Mouse (Mus musculus) embryo, embryonic 11 days (tissue): ENCODE measurements around the gene Tnni1.

ENCODE experiments used
- DNase-seq: peaks from one replicate; pipeline ENCODE4 v3.0.0-alpha.2; 2015

Tnni1 gene

DNA sequence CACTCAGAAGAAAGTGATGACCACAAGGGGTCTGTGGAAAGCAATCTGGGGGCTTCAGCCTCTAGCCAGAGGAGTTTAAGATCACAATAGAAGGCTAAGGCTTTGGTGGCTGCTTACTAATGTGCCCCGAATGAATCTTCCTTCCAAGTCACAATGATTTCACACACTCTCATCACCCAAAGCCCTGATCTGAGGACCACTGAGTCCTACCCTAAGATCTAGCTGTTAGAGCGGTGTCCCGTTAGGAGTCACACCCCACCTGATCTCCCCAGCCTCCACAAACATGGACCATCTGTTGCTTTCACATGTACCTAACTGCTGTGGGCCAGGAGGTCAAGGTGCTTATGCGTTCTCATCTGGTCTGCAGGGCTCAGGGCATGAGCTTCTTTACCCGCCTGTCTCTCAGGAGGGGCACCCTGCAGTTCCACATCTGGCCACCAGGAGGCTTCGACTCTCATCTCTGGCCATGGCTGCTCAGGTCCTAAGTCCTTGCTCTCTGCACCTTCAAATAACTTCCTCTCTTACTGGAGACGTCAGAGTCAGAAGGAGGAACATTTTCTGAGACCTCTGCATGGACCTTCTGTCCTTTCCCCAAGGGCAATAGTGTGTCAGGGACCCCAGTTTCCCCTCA lies 31.9 kb downstream of the Tnni1 start:
- DNase-seq, result peak; percentile 84

- DNase-seq, result no peak
Measured at GRCm38 (mm10) chr1:135812205-135812604, 33.0 kb downstream of the Tnni1 start.

DNA sequence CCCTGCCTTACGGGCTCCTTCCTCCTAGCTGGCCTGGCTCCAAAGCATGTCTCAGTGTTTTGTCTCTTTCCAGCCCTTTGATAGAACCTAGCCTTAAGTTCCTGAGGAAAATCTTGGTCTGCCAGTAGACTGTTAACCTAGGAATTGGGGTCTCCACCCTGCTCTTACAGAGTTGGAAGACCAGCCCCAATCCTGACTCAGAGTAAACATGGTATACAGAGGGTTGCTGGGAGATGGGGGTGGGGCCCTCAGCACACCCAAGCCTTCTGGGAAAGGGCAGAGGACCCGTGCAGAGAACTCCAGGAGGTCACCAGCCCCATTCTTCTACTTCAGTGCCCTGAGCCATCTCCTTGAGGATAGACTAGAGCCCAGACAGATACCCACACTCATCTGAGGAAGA lies 33.4 kb downstream of the Tnni1 start:
- DNase-seq, result no peak

- DNase-seq, result no peak
Measured at GRCm38 (mm10) chr1:135813071-135813470, 33.8 kb downstream of the Tnni1 start.

DNA sequence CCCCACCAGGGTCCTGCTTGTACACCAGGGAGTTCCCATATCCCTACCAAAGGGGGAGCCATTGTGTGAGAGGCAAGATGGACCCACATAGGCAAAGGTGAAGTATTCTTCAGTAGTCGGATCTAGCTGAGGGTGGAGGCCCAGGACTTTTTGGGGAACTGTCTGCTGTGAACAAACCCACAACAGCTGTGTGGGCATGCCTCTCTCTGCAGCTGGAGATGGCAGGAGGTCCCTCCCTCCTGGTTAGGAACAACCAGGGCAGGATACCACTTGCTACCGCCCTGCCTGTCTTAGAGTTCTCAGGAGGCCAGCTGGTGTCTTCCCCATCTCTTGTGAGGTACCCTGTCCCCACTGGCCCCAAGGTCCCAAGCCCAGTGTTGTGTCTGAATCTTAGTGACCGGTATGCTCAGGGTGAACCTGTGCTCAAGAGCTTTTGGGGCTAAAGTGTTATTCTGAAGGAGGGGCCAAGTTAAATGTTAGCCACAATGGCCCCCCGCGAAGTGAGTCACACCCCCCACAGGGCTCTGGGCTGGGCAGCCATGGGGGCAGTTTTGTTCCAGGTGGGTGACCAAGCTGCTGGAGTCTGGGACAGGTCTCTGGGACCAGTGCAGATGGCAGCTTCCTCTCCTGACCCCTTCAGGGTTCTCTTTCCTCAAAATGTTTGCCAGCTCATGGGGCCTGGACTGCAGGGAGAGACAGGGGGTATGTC lies 34.6 kb downstream of the Tnni1 start:
- no peak for DNase-seq

- no peak for DNase-seq
Measured at GRCm38 (mm10) chr1:135814531-135814930, 35.3 kb downstream of the Tnni1 start.

GRCm38 (mm10) chr1:135817595-135817994 lies 38.4 kb downstream of the Tnni1 start:
- no peak for DNase-seq

GRCm38 (mm10) chr1:135818481-135819086 lies 39.4 kb downstream of the Tnni1 start, which contains the start of gene Lad1:
Gene Lad1 (plus strand): TSS chr1:135818598.
- DNase-seq, result peak; percentile 59

- DNase-seq, result no peak
Measured at GRCm38 (mm10) chr1:135820071-135820470, 40.8 kb downstream of the Tnni1 start.

GRCm38 (mm10) chr1:135820736-135821364 lies 41.6 kb downstream of the Tnni1 start:
- DNase-seq, result no peak

DNA sequence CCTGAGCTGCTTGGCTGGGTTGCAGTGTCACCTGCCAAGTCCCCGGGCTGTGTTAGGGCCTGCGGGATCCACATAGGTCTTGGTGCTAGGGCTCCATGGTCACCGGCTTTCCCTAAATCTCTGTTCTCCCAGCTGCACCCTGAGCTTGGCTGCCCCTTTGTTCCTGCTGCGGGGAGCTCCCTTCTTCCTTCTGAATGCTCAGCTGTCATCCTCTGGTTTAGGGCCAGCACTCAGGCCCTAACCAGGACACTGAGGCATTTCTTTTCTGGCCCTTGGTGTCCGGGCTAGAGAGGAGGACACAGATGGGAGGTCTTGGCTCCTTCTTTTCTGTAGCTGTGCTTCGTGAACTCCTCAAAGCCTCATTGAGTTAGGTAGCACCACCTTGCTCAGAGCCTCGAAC lies 42.5 kb downstream of the Tnni1 start:
- DNase-seq, result no peak

GRCm38 (mm10) chr1:135828918-135829317 lies 49.7 kb downstream of the Tnni1 start:
- DNase-seq, result peak; percentile 56

- no peak for DNase-seq
Measured at GRCm38 (mm10) chr1:135834206-135834859, 55.1 kb downstream of the Tnni1 start.

- DNase-seq, result no peak
Measured at GRCm38 (mm10) chr1:135834983-135835382, 55.7 kb downstream of the Tnni1 start.

GRCm38 (mm10) chr1:135835716-135836483 lies 56.7 kb downstream of the Tnni1 start, which contains the start of gene Tnnt2:
Gene Tnnt2 (plus strand): TSS chr1:135836354.
- peak; percentile 27 for DNase-seq

- DNase-seq, result no peak
Measured at GRCm38 (mm10) chr1:135838626-135839025, 59.4 kb downstream of the Tnni1 start.

GRCm38 (mm10) chr1:135839065-135839464 lies 59.8 kb downstream of the Tnni1 start:
- no peak for DNase-seq

GRCm38 (mm10) chr1:135840675-135841395 lies 61.6 kb downstream of the Tnni1 start:
- DNase-seq, result no peak

- DNase-seq, result no peak
Measured at GRCm38 (mm10) chr1:135843519-135844262, 64.5 kb downstream of the Tnni1 start.

GRCm38 (mm10) chr1:135844481-135844880 lies 65.2 kb downstream of the Tnni1 start:
- peak; percentile 14 for DNase-seq

GRCm38 (mm10) chr1:135846632-135847031 lies 67.4 kb downstream of the Tnni1 start:
- DNase-seq, result no peak
